Mouse (Mus musculus) midbrain, embryonic 10.5 days (tissue): ENCODE measurements around the gene Ddah1. TPM values are rescaled to one million over a fixed set of nuclear protein-coding genes. Genes with fewer than 3 reads are reported as not detected.

ENCODE experiments used
- DNase-seq: peaks from one replicate; pipeline ENCODE4 v3.0.0-alpha.2; 2017; ENCODE audit warnings: low spot score
- H3K27ac ChIP-seq: fragments of 300-500 bp; sonication (generic); replicated peaks from 2 replicates; pipeline ENCODE4 v1.5.1; 2016; ENCODE audit warnings: mild to moderate bottlenecking
- H3K27me3 ChIP-seq: fragments of 300-500 bp; sonication (generic); 2 replicates; pipeline ENCODE4 v1.6.1; 2016; ENCODE audit warnings: low read depth, mild to moderate bottlenecking; ENCODE audit not compliant: poor library complexity, severe bottlenecking
- H3K36me3 ChIP-seq: fragments of 300-500 bp; sonication (generic); 2 replicates; pipeline ENCODE4 v1.6.1; 2016; ENCODE audit warnings: mild to moderate bottlenecking, moderate library complexity
- H3K4me1 ChIP-seq: fragments of 300-500 bp; sonication (generic); 2 replicates; pipeline ENCODE4 v1.6.1; 2016
- H3K4me3 ChIP-seq: fragments of 300-500 bp; sonication (generic); 2 replicates; pipeline ENCODE4 v1.5.1; 2016; ENCODE audit warnings: mild to moderate bottlenecking, moderate library complexity
- H3K9me3 ChIP-seq: fragments of 300-500 bp; sonication (generic); replicated peaks from 2 replicates; pipeline ENCODE4 v1.6.1; 2016; ENCODE audit warnings: mild to moderate bottlenecking
- WGBS: fragments of 180-500 bp; shearing (Covaris S2); methylation state at CpG from one replicate; pipeline ENCODE4 v1.1.7; 2016; 5-methylcytosine and 5-hydroxymethylcytosine counted together
- polyA plus RNA-seq: library from polyadenylated mRNA; unstranded; fragments of >200 nt; fragmentation: Nextera tagmentation; extraction: Ambion mirVana; gene quantifications from 2 replicates; pipeline ENCODE4 v1.2.1, GENCODE M21; 2016

Ddah1 gene
- polyA plus RNA-seq, 1 experiment from 2014 or later, result 24.0 TPM

GRCm38 (mm10) chr3:145798042-145798441 is 39.6 kb downstream of the Ddah1 start:
- 86% methylated on average over 10 of the region's 10 CpGs for WGBS
- H3K27me3 ChIP-seq, result no peaks in the 10 kb centered on the region
- H3K27ac ChIP-seq, result peak overlapping the region; percentile 30; the same call in 1 of the 2 replicates
- DNase-seq, result no peak
- H3K9me3 ChIP-seq, result 0 out of 2 replicates have a peak, but pooled peaks cover 3% of the 10 kb centered on the region
- peaks cover 4% of the 10 kb centered on the region for H3K4me1 ChIP-seq
- no peak overlapping the region for H3K4me3 ChIP-seq
- no peaks in the 10 kb centered on the region for H3K36me3 ChIP-seq

- Histone ChIP-seq H3K27ac (no peak overlapping the region), H3K4me3 (no peak overlapping the region), H3K4me1 (peaks cover 4% of the 10 kb centered on the region), H3K36me3 (no peaks in the 10 kb centered on the region), H3K27me3 (no peaks in the 10 kb centered on the region), H3K9me3 (0 out of 2 replicates have a peak, but pooled peaks cover 1% of the 10 kb centered on the region)
- WGBS, result 79% methylated on average over 6 of the region's 6 CpGs
- DNase-seq, result no peak
Observed at GRCm38 (mm10) chr3:145798751-145799188, 40.3 kb downstream of the Ddah1 start.

GRCm38 (mm10) chr3:145799365-145799764 is 40.9 kb downstream of the Ddah1 start:
- H3K4me3 ChIP-seq, result no peak overlapping the region
- H3K27ac ChIP-seq, result no peak overlapping the region
- H3K36me3 ChIP-seq, result no peaks in the 10 kb centered on the region
- no peaks in the 10 kb centered on the region for H3K9me3 ChIP-seq
- no peak for DNase-seq
- no peaks in the 10 kb centered on the region for H3K27me3 ChIP-seq
- peaks cover 4% of the 10 kb centered on the region for H3K4me1 ChIP-seq
- 87% methylated on average over 3 of the region's 3 CpGs for WGBS

GRCm38 (mm10) chr3:145802106-145802505 is 43.6 kb downstream of the Ddah1 start:
- H3K9me3 ChIP-seq, result no peaks in the 10 kb centered on the region
- no peak for DNase-seq
- H3K4me1 ChIP-seq, result peaks cover 27% of the 10 kb centered on the region
- WGBS, result 83% methylated on average over 6 of the region's 6 CpGs
- H3K27ac ChIP-seq, result no peak overlapping the region
- no peak overlapping the region for H3K4me3 ChIP-seq
- H3K27me3 ChIP-seq, result no peaks in the 10 kb centered on the region
- H3K36me3 ChIP-seq, result no peaks in the 10 kb centered on the region

GRCm38 (mm10) chr3:145805848-145806247 is 47.4 kb downstream of the Ddah1 start:
- Histone ChIP-seq H3K27ac (no peak overlapping the region), H3K27me3 (no peaks in the 10 kb centered on the region; the same call in 1 of the 2 replicates), H3K4me1 (peaks cover 23% of the 10 kb centered on the region), H3K4me3 (no peak overlapping the region), H3K36me3 (no peaks in the 10 kb centered on the region), H3K9me3 (no peaks in the 10 kb centered on the region)
- 35% methylated on average over 4 of the region's 4 CpGs for WGBS
- no peak for DNase-seq

DNA sequence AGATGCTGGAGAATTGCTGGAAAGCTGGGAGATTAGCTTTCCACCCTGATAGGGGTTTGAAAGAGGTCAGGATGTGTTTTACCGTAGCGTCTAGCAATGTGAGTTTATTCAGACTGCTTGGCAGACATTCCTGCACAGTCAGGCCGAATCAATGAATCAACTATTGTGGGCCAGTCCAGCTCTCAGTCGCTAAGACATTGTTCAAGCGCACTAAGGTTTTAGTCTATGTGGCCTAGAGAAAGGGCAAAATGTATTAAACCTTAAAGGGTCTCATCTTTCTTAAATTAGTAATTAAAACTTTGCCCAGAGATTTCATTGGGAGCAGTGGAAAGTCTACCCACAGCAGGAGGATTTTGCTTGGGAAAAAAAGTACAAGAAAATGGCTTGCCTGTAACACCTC is 48.0 kb downstream of the Ddah1 start:
- H3K27me3 ChIP-seq, result no peaks in the 10 kb centered on the region; the same call in 1 of the 2 replicates
- H3K27ac ChIP-seq, result no peak overlapping the region; the same call in 1 of the 2 replicates
- no peaks in the 10 kb centered on the region for H3K9me3 ChIP-seq
- no peak overlapping the region for H3K4me3 ChIP-seq
- 23% methylated on average over 5 of the region's 5 CpGs for WGBS
- H3K4me1 ChIP-seq, result peaks cover 23% of the 10 kb centered on the region
- no peaks in the 10 kb centered on the region for H3K36me3 ChIP-seq
- no peak for DNase-seq

- H3K36me3 ChIP-seq, result no peaks in the 10 kb centered on the region
- H3K27me3 ChIP-seq, result peaks cover 33% of the 10 kb centered on the region
- no peak overlapping the region for H3K4me3 ChIP-seq
- DNase-seq, result no peak
- peak overlapping the region; percentile 42; the same call in 1 of the 2 replicates for H3K27ac ChIP-seq
- peaks cover 11% of the 10 kb centered on the region for H3K4me1 ChIP-seq
- 83% methylated on average over 1 of the region's 1 CpGs for WGBS
- no peaks in the 10 kb centered on the region for H3K9me3 ChIP-seq
Observed at GRCm38 (mm10) chr3:145816807-145817206, 58.3 kb downstream of the Ddah1 start.

DNA sequence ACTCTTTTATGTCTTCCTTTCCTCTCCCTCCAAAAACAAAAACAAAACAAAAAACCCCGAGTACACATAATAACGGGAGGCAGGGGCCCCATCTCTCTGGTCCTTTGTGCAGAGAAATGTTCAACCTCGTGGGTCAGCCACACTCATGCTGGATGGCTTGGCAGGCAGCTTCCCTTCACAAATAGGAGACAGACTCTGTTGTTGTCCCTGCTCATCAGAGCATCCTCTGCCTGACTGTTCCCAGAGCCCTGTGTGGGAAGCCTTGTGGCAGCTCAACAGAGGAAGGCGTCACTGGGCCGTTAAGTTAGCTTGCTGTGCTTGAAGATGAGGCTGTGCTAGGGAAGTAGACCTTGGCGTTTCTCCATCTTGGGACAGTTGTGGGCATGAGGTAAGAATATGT is 58.8 kb downstream of the Ddah1 start:
- peak overlapping the region; percentile 42; the same call in 1 of the 2 replicates for H3K27ac ChIP-seq
- WGBS, result 53% methylated on average over 6 of the region's 6 CpGs

GRCm38 (mm10) chr3:145820439-145820838 is 62.0 kb downstream of the Ddah1 start:
- no peaks in the 10 kb centered on the region for H3K9me3 ChIP-seq
- H3K27ac ChIP-seq, result no peak overlapping the region
- H3K27me3 ChIP-seq, result peaks cover 61% of the 10 kb centered on the region
- H3K4me3 ChIP-seq, result no peak overlapping the region
- no peaks in the 10 kb centered on the region for H3K36me3 ChIP-seq
- no peak for DNase-seq
- WGBS, result 91% methylated on average over 2 of the region's 2 CpGs
- peaks cover 26% of the 10 kb centered on the region for H3K4me1 ChIP-seq

More for the DNA sequence above, 58.8 kb downstream of the Ddah1 start:
- H3K9me3 ChIP-seq, result no peaks in the 10 kb centered on the region
- H3K4me3 ChIP-seq, result no peak overlapping the region
- no peak for DNase-seq
- no peaks in the 10 kb centered on the region for H3K36me3 ChIP-seq
- H3K4me1 ChIP-seq, result peaks cover 11% of the 10 kb centered on the region
- peaks cover 38% of the 10 kb centered on the region for H3K27me3 ChIP-seq

- peaks cover 31% of the 10 kb centered on the region for H3K4me1 ChIP-seq
- H3K27ac ChIP-seq, result no peak overlapping the region
- WGBS, result 93% methylated on average over 2 of the region's 2 CpGs
- peaks cover 61% of the 10 kb centered on the region for H3K27me3 ChIP-seq
- no peaks in the 10 kb centered on the region for H3K36me3 ChIP-seq
- no peak overlapping the region for H3K4me3 ChIP-seq
- H3K9me3 ChIP-seq, result no peaks in the 10 kb centered on the region
- no peak for DNase-seq
Observed at GRCm38 (mm10) chr3:145820938-145821337, 62.5 kb downstream of the Ddah1 start.

DNA sequence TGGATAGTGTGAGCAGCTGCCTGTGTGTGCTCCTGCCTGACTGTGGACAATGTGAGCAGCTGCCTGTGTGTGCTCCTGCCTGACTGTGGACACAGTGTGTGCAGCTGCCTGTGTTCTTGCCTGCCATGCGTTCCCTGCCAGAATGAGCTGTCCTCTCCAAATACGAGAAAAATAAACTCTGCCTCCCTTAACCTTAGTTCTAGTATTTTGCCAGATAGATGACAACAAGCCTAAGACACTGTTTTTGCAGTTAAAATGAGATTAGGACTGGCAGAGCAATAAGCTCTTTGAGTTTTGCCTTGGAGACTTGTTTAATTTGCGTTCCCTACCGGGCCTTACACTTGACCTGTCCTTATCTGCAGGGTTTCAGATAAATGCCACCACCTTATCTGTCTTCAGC is 63.7 kb downstream of the Ddah1 start:
- peaks cover 35% of the 10 kb centered on the region for H3K4me1 ChIP-seq
- H3K9me3 ChIP-seq, result no peaks in the 10 kb centered on the region
- H3K4me3 ChIP-seq, result no peak overlapping the region
- H3K27me3 ChIP-seq, result peaks cover 71% of the 10 kb centered on the region
- no peaks in the 10 kb centered on the region for H3K36me3 ChIP-seq
- 85% methylated on average over 4 of the region's 4 CpGs for WGBS
- no peak for DNase-seq
- no peak overlapping the region for H3K27ac ChIP-seq

- Histone ChIP-seq H3K27me3 (peaks cover 77% of the 10 kb centered on the region), H3K4me3 (no peak overlapping the region), H3K36me3 (no peaks in the 10 kb centered on the region), H3K27ac (no peak overlapping the region), H3K4me1 (peaks cover 43% of the 10 kb centered on the region), H3K9me3 (no peaks in the 10 kb centered on the region)
- DNase-seq, result no peak
- 91% methylated on average over 4 of the region's 4 CpGs for WGBS
Observed at GRCm38 (mm10) chr3:145823661-145824060, 65.2 kb downstream of the Ddah1 start.

DNA sequence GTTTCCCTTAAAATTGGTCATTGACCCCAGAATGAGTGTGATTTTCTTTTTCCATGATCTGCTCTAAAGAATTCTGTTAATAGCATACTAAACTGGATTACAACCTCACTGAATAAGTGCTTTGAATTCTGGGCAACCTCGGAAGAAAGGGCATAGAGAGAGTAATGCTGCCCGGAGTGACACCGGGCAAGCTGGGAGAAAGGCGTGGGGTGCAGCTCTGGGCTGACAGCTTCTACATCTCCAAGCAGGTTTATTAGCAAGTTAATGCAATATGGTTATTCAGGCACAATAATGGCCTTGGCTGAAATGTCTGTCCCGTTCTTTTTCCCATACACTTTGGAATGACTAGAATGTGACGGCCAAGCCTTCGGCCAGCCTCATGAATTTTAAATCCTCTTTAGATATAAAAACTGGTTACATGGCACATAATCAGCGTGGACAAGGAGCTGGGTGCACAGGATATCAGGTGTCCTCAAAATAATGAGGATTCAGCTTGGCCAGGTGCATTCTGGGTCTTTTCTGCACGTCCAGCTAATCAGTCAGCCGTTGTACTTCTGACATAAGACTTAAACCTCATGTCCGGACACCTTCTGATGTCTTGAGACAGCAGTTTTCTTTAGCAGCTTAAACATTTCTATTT is 67.1 kb downstream of the Ddah1 start:
- Histone ChIP-seq H3K27ac (no peak overlapping the region), H3K27me3 (peaks cover 82% of the 10 kb centered on the region), H3K9me3 (no peaks in the 10 kb centered on the region), H3K36me3 (no peaks in the 10 kb centered on the region), H3K4me1 (peaks cover 43% of the 10 kb centered on the region), H3K4me3 (no peak overlapping the region)
- peak; percentile 47 for DNase-seq
- 37% methylated on average over 11 of the region's 11 CpGs for WGBS
